Mouse (Mus musculus): ENCODE measurements around the gene Bcan.

DNA sequence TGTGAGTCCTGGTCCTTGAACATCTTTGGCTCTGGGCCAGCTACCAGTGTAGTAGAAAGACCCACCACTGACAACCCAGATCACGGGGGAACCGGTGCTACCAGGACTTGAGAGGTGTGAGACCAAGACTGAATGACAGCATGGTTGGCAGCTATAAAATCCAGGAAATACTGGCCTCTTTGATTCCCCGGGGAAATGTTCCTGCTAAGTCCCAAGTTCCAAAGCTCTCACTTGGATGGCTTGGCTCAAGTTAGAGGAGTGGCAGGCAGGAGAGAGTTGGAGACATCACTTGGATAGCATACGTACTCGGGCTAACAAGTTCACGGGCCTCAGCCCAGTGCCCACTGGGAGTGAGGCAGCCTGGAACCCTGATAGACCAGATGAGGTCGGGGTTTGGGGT, 56.4 kb downstream of the Bcan start:
- TF ChIP-seq GATA1 (IDR thresholded peaks at IDR 0.05; ENCODE audit: borderline replicate concordance, low read length) = no peak
- TF ChIP-seq FLI1 (IDR thresholded peaks at IDR 0.05; ENCODE audit: low read length) = no peak
